Mouse (Mus musculus) embryonic facial prominence, embryonic 15.5 days (tissue): ENCODE measurements around the gene Myl6. TPM values are rescaled to one million over a fixed set of nuclear protein-coding genes. Genes with fewer than 3 reads are reported as not detected.

Source experiments
- ATAC-seq: fragments of 200-750 bp; cut with Nextera tagmentation; 2 replicates; pipeline ENCODE4 v1.8.0; 2017; ENCODE audit warnings: low read depth, moderate TSS enrichment; ENCODE audit not compliant: insufficient number of reproducible peaks, low FRiP score, low TSS enrichment
- H3K27ac ChIP-seq: fragments of 300-500 bp; sonication (generic); replicated peaks from 2 replicates; pipeline ENCODE4 v1.5.1; 2015; ENCODE audit warnings: mild to moderate bottlenecking, inconsistent platforms
- H3K27me3 ChIP-seq: fragments of 300-500 bp; sonication (generic); 2 replicates; pipeline ENCODE4 v1.6.1; 2015; ENCODE audit warnings: inconsistent platforms
- H3K36me3 ChIP-seq: fragments of 300-500 bp; sonication (generic); 2 replicates; pipeline ENCODE4 v1.6.1; 2015; ENCODE audit warnings: mild to moderate bottlenecking, inconsistent platforms
- H3K4me1 ChIP-seq: fragments of 300-500 bp; sonication (generic); 2 replicates; pipeline ENCODE4 v1.6.1; 2015; ENCODE audit warnings: inconsistent platforms
- H3K4me2 ChIP-seq: fragments of 300-500 bp; sonication (generic); replicated peaks from 2 replicates; pipeline ENCODE4 v1.6.1; 2015; ENCODE audit warnings: mild to moderate bottlenecking, inconsistent platforms
- H3K4me3 ChIP-seq: fragments of 300-500 bp; sonication (generic); replicated peaks from 2 replicates; pipeline ENCODE4 v1.5.1; 2015; ENCODE audit warnings: mild to moderate bottlenecking, inconsistent platforms
- H3K9ac ChIP-seq: fragments of 300-500 bp; sonication (generic); 2 replicates; pipeline ENCODE4 v1.6.1; 2015; ENCODE audit warnings: inconsistent platforms
- H3K9me3 ChIP-seq: fragments of 300-500 bp; sonication (generic); replicated peaks from 2 replicates; pipeline ENCODE4 v1.6.1; 2016; ENCODE audit warnings: inconsistent platforms
- WGBS: fragments of 180-500 bp; shearing (Covaris S2); methylation state at CpG from one replicate; pipeline ENCODE4 v1.1.7; 2015; 5-methylcytosine and 5-hydroxymethylcytosine counted together
- polyA plus RNA-seq: library from polyadenylated mRNA; unstranded; fragments of >200 nt; fragmentation: Nextera tagmentation; extraction: Ambion mirVana; gene quantifications from 2 replicates; pipeline ENCODE4 v1.2.1, GENCODE M21; 2015

The Myl6 gene
- 1,219 and 1,296 TPM in 2 replicates for polyA plus RNA-seq

GRCm38 (mm10) chr10:128493695-128494666 lies at the start of gene Myl6:
TSS of gene Myl6 (minus strand) at chr10:128494145.
- peaks cover 27% of the 10 kb centered on the region for H3K36me3 ChIP-seq
- peaks cover 56% of the 10 kb centered on the region for H3K4me1 ChIP-seq
- H3K27me3 ChIP-seq: no peaks in the 10 kb centered on the region
- H3K9ac ChIP-seq: peak within 1 kb of the TSS; percentile 91
- peak within 1 kb of the TSS; percentile 87 for H3K4me3 ChIP-seq
- H3K27ac ChIP-seq: peak within 1 kb of the TSS; percentile 100
- no peaks in the 10 kb centered on the region for H3K9me3 ChIP-seq
- peak; percentile 92 for ATAC-seq
- peak within 1 kb of the TSS; percentile 77 for H3K4me2 ChIP-seq
- WGBS: under 1% methylated on average over 45 of the region's 45 CpGs

GRCm38 (mm10) chr10:128543100-128543499 lies 49.2 kb upstream of the Myl6 start:
- Histone ChIP-seq H3K9ac (no peak overlapping the region), H3K27ac (no peak overlapping the region), H3K4me2 (no peak overlapping the region), H3K9me3 (no peaks in the 10 kb centered on the region), H3K27me3 (no peaks in the 10 kb centered on the region), H3K4me3 (no peak overlapping the region), H3K36me3 (peaks cover 41% of the 10 kb centered on the region), H3K4me1 (peaks cover 13% of the 10 kb centered on the region; the same call in 1 of the 2 replicates)
- WGBS: 80% methylated on average over 2 of the region's 2 CpGs
- ATAC-seq: no peak

- WGBS: 81% methylated on average over 1 of the region's 1 CpGs
- no peak overlapping the region for H3K4me3 ChIP-seq
These were observed 44.5 kb upstream of the Myl6 start for GRCm38 (mm10) chr10:128538340-128538870.

GRCm38 (mm10) chr10:128536266-128536940 lies 42.5 kb upstream of the Myl6 start:
- H3K4me2 ChIP-seq: peak overlapping the region; percentile 45
- ATAC-seq: peak; percentile 93
- H3K27ac ChIP-seq: peak overlapping the region; percentile 82
- WGBS: 13% methylated on average over 18 of the region's 18 CpGs
- peaks cover 5% of the 10 kb centered on the region; the same call in 1 of the 2 replicates for H3K36me3 ChIP-seq
- no peaks in the 10 kb centered on the region for H3K9me3 ChIP-seq
- H3K27me3 ChIP-seq: no peaks in the 10 kb centered on the region
- H3K4me1 ChIP-seq: peaks cover 10% of the 10 kb centered on the region; the same call in 1 of the 2 replicates
- H3K9ac ChIP-seq: no peak overlapping the region
- peak overlapping the region; percentile 19 for H3K4me3 ChIP-seq

More at GRCm38 (mm10) chr10:128538340-128538870, 44.5 kb upstream of the Myl6 start:
- no peak for ATAC-seq
- H3K27me3 ChIP-seq: no peaks in the 10 kb centered on the region
- peaks cover 19% of the 10 kb centered on the region for H3K36me3 ChIP-seq
- H3K4me1 ChIP-seq: peaks cover 10% of the 10 kb centered on the region; the same call in 1 of the 2 replicates
- no peak overlapping the region for H3K27ac ChIP-seq
- H3K9me3 ChIP-seq: no peaks in the 10 kb centered on the region
- H3K9ac ChIP-seq: no peak overlapping the region
- H3K4me2 ChIP-seq: no peak overlapping the region

GRCm38 (mm10) chr10:128535624-128536265 lies 41.8 kb upstream of the Myl6 start:
- peak; percentile 13; the same call in 1 of the 2 replicates for ATAC-seq
- Histone ChIP-seq H3K4me3 (peak overlapping the region; percentile 19; the same call in 1 of the 2 replicates), H3K27ac (peak overlapping the region; percentile 82), H3K9me3 (no peaks in the 10 kb centered on the region), H3K4me2 (peak overlapping the region; percentile 45), H3K9ac (no peak overlapping the region), H3K27me3 (no peaks in the 10 kb centered on the region), H3K4me1 (peaks cover 10% of the 10 kb centered on the region; the same call in 1 of the 2 replicates), H3K36me3 (no peaks in the 10 kb centered on the region)
- WGBS: 67% methylated on average over 4 of the region's 4 CpGs

GRCm38 (mm10) chr10:128535206-128535605 lies 41.3 kb upstream of the Myl6 start:
- Histone ChIP-seq H3K9me3 (no peaks in the 10 kb centered on the region), H3K4me2 (no peak overlapping the region), H3K4me1 (peaks cover 10% of the 10 kb centered on the region; the same call in 1 of the 2 replicates), H3K27me3 (no peaks in the 10 kb centered on the region), H3K36me3 (no peaks in the 10 kb centered on the region), H3K27ac (no peak overlapping the region), H3K9ac (no peak overlapping the region), H3K4me3 (no peak overlapping the region)
- 84% methylated on average over 2 of the region's 2 CpGs for WGBS
- ATAC-seq: no peak

GRCm38 (mm10) chr10:128526366-128527356 lies 32.7 kb upstream of the Myl6 start:
- Histone ChIP-seq H3K4me2 (peak overlapping the region; percentile 98), H3K4me1 (peaks cover 15% of the 10 kb centered on the region), H3K9me3 (no peaks in the 10 kb centered on the region), H3K4me3 (peak overlapping the region; percentile 90), H3K27ac (peak overlapping the region; percentile 91), H3K27me3 (no peaks in the 10 kb centered on the region; the same call in none of the 2 replicates), H3K36me3 (peaks cover 6% of the 10 kb centered on the region; the same call in 1 of the 2 replicates), H3K9ac (peak overlapping the region; percentile 12; the same call in 1 of the 2 replicates)
- 25% methylated on average over 28 of the region's 28 CpGs for whole genome bisulfite sequencing
- ATAC-seq: no peak

GRCm38 (mm10) chr10:128525671-128526308 lies 31.8 kb upstream of the Myl6 start, which contains the start of gene Esyt1:
TSS of gene Esyt1 (minus strand) at chr10:128525871.
- Histone ChIP-seq H3K27ac (peak within 1 kb of the TSS; percentile 91), H3K27me3 (no peaks in the 10 kb centered on the region; the same call in none of the 2 replicates), H3K4me3 (peak within 1 kb of the TSS; percentile 90), H3K4me1 (peaks cover 15% of the 10 kb centered on the region), H3K9ac (peak within 1 kb of the TSS; percentile 79), H3K36me3 (peaks cover 15% of the 10 kb centered on the region), H3K4me2 (peak within 1 kb of the TSS; percentile 98), H3K9me3 (no peaks in the 10 kb centered on the region)
- under 1% methylated on average over 37 of the region's 37 CpGs for WGBS
- peak; percentile 97 for ATAC-seq
